Mouse (Mus musculus) kidney, embryonic 16.5 days (tissue): Measurements from ENCODE around the gene Ahnak2. TPM values are rescaled to one million over a fixed set of nuclear protein-coding genes. Genes with fewer than 3 reads are reported as not detected.

Experiments
- ATAC-seq: fragments of 200-750 bp; cut with Nextera tagmentation; 2 replicates; pipeline ENCODE4 v1.8.0; 2017; ENCODE audit warnings: moderate TSS enrichment; ENCODE audit not compliant: low FRiP score, low TSS enrichment
- H3K27ac ChIP-seq: fragments of 300-500 bp; sonication (generic); 2 replicates; pipeline ENCODE4 v1.5.1; 2014; ENCODE audit warnings: low read length
- H3K27me3 ChIP-seq: fragments of 300-500 bp; sonication (generic); 2 replicates; pipeline ENCODE4 v1.6.1; 2014; ENCODE audit warnings: low read length, control low read depth, mixed read lengths; ENCODE audit not compliant: insufficient read depth
- H3K36me3 ChIP-seq: fragments of 300-500 bp; sonication (generic); 2 replicates; pipeline ENCODE4 v1.6.1; 2014; ENCODE audit warnings: low read length, control low read depth, mixed read lengths; ENCODE audit not compliant: insufficient read depth
- H3K4me1 ChIP-seq: fragments of 300-500 bp; sonication (generic); 2 replicates; pipeline ENCODE4 v1.6.1; 2014; ENCODE audit warnings: low read length, control low read depth, mixed read lengths; ENCODE audit not compliant: insufficient read depth
- H3K4me2 ChIP-seq: fragments of 300-500 bp; sonication (generic); replicated peaks from 2 replicates; pipeline ENCODE4 v1.6.1; 2014; ENCODE audit warnings: low read depth, low read length
- H3K4me3 ChIP-seq: fragments of 300-500 bp; sonication (generic); 2 replicates; pipeline ENCODE4 v1.5.1; 2014; ENCODE audit warnings: mild to moderate bottlenecking, low read length
- H3K9ac ChIP-seq: fragments of 300-500 bp; sonication (generic); replicated peaks from 2 replicates; pipeline ENCODE4 v1.6.1; 2014; ENCODE audit warnings: low read length
- H3K9me3 ChIP-seq: fragments of 300-500 bp; sonication (generic); 2 replicates; pipeline ENCODE4 v1.6.1; 2016; ENCODE audit warnings: low read length, control low read depth
- WGBS: fragments of 180-500 bp; shearing (Covaris S2); extraction: QIAGEN DNeasy Blood & Tissue Kit; methylation state at CpG from one replicate; pipeline ENCODE4 v1.1.7; 2014; 5-methylcytosine and 5-hydroxymethylcytosine counted together
- polyA plus RNA-seq: library from polyadenylated mRNA; unstranded; fragments of >200 nt; fragmentation: Nextera tagmentation; extraction: Ambion mirVana; gene quantifications from 2 replicates; pipeline ENCODE4 v1.2.1, GENCODE M21; 2015

Gene Ahnak2
- polyA plus RNA-seq, 1 experiment from 2014 or later: 1.2 TPM

DNA sequence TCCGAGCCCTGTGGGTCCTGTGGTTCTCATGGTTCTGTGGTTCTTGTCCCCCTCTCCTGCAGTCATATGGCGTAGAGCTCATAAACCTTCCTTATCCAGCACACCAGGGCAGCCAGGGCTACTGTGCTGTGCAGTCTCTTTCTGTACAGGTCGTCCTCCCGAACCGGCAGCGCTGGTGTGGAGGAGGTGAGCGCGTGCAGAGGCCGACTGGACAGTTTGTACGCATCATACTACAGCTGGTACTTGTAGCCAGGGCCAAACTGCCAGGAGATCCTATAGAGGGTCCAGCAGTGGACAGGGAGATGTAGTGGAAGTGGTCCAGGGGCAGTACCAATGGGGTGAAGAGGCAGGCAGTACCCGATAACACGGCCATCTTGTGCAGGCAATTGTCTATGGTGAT lies 51.5 kb downstream of the Ahnak2 start:
- Histone ChIP-seq H3K27ac (no peak overlapping the region), H3K9ac (no peak overlapping the region), H3K36me3 (no peaks in the 10 kb centered on the region), H3K4me3 (no peak overlapping the region), H3K4me1 (peaks cover 5% of the 10 kb centered on the region; the same call in 1 of the 2 replicates), H3K27me3 (no peaks in the 10 kb centered on the region), H3K9me3 (no peaks in the 10 kb centered on the region), H3K4me2 (no peak overlapping the region)
- no peak for ATAC-seq
- WGBS: 80% methylated on average over 12 of the region's 12 CpGs

GRCm38 (mm10) chr12:112747606-112747970 lies 54.9 kb downstream of the Ahnak2 start:
- 72% methylated on average over 8 of the region's 8 CpGs for WGBS
- no peak overlapping the region for H3K4me3 ChIP-seq
- H3K4me1 ChIP-seq: peaks cover 8% of the 10 kb centered on the region
- ATAC-seq: no peak
- H3K27me3 ChIP-seq: no peaks in the 10 kb centered on the region
- no peak overlapping the region for H3K27ac ChIP-seq
- H3K36me3 ChIP-seq: peaks cover 8% of the 10 kb centered on the region; the same call in 1 of the 2 replicates
- no peak overlapping the region for H3K9ac ChIP-seq
- H3K9me3 ChIP-seq: no peaks in the 10 kb centered on the region
- H3K4me2 ChIP-seq: no peak overlapping the region

GRCm38 (mm10) chr12:112746808-112747605 lies 55.5 kb downstream of the Ahnak2 start:
- ATAC-seq: peak; percentile 33
- H3K4me2 ChIP-seq: no peak overlapping the region
- no peaks in the 10 kb centered on the region for H3K27me3 ChIP-seq
- H3K4me1 ChIP-seq: peaks cover 8% of the 10 kb centered on the region
- H3K4me3 ChIP-seq: no peak overlapping the region
- no peaks in the 10 kb centered on the region for H3K9me3 ChIP-seq
- WGBS: 23% methylated on average over 10 of the region's 10 CpGs
- H3K27ac ChIP-seq: no peak overlapping the region
- H3K9ac ChIP-seq: no peak overlapping the region
- H3K36me3 ChIP-seq: peaks cover 8% of the 10 kb centered on the region; the same call in 1 of the 2 replicates

DNA sequence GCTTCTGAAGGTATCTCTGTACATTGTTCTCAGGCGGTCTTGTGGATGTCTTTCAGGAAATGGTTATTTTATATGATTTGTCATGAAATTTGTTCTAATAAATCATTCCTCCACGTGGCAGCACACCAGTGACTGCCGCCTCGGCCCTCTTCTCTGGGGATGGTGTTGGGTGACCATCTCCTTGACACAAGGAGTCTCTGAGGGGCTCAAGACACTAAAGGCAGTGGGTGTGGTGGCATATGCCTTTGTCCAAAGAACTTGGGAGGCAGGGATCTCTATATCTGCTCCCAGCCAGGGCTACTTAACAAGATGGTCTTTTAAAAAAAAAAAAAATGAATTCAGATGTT lies 56.0 kb downstream of the Ahnak2 start:
- Histone ChIP-seq H3K27ac (no peak overlapping the region), H3K36me3 (peaks cover 8% of the 10 kb centered on the region; the same call in 1 of the 2 replicates), H3K27me3 (no peaks in the 10 kb centered on the region), H3K4me3 (no peak overlapping the region), H3K9me3 (no peaks in the 10 kb centered on the region), H3K4me2 (no peak overlapping the region), H3K9ac (no peak overlapping the region), H3K4me1 (peaks cover 8% of the 10 kb centered on the region)
- ATAC-seq: no peak; the same call in 1 of the 2 replicates
- WGBS: 77% methylated on average over 4 of the region's 4 CpGs

- ATAC-seq: no peak
- H3K4me2 ChIP-seq: no peak overlapping the region
- no peak overlapping the region for H3K4me3 ChIP-seq
- H3K9me3 ChIP-seq: no peaks in the 10 kb centered on the region
- H3K4me1 ChIP-seq: peaks cover 8% of the 10 kb centered on the region
- H3K9ac ChIP-seq: no peak overlapping the region
- peaks cover 8% of the 10 kb centered on the region; the same call in 1 of the 2 replicates for H3K36me3 ChIP-seq
- H3K27ac ChIP-seq: no peak overlapping the region
- 76% methylated on average over 10 of the region's 10 CpGs for WGBS
- no peaks in the 10 kb centered on the region for H3K27me3 ChIP-seq
Observed at GRCm38 (mm10) chr12:112745716-112746115, 56.7 kb downstream of the Ahnak2 start.

DNA sequence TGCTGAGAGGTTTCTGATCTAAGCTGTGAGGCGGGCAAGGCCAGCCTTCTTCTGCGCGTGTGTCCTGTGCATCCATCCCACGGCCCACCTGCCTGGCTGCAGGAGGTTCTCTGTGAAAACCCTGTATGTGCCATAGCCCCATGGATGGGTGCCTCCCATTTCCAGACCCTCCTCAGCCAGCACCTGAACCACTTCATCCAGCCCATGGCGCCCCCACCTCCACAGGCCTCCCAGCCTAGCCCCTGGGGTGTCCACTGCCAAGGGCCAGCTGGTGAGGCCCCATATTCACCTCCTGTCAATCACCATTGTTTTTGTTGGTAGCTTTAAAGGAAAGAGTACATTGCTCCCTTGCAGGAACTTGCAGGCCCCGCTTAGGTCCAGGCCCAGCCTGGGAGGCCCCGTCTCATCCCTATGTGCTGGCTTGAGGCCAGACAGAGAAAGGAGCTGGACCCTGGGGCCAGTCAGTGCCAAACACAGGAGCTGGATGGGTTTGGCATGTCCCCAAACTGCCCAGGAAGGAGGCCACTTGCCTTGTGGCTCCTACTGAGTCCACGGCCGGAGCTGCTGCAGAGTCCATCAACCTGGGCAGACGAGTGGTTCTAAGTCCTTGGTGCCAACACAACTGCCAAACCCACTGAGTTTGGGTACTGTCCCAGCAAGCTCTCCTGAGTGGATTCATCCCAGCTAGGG lies 57.4 kb downstream of the Ahnak2 start:
- Histone ChIP-seq H3K9ac (no peak overlapping the region), H3K4me3 (no peak overlapping the region), H3K36me3 (peaks cover 8% of the 10 kb centered on the region; the same call in 1 of the 2 replicates), H3K27ac (no peak overlapping the region), H3K4me2 (no peak overlapping the region), H3K9me3 (no peaks in the 10 kb centered on the region), H3K27me3 (no peaks in the 10 kb centered on the region), H3K4me1 (peaks cover 8% of the 10 kb centered on the region)
- WGBS: 73% methylated on average over 10 of the region's 10 CpGs
- no peak for ATAC-seq

DNA sequence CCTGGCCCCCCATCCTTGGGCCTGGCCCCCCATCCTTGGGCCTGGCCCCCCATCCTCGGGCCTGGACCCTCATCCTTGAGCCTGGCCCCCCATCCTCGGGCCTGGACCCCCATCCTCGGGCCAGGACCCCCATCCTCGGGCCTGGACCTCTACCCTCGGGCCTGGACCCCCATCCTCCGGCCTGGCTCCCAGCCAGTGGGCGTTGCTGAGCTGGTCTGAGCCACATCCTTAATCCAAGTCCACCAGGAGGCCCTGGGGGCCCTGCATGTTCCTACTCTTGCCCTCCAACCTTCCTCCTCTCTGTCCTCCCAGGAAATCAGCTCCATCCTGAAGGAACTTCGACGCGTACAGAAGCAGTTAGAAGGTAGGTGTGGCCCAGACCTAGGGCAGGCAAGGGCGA lies 58.2 kb downstream of the Ahnak2 start:
- Histone ChIP-seq H3K27ac (no peak overlapping the region), H3K9ac (no peak overlapping the region; the same call in 1 of the 2 replicates), H3K36me3 (peaks cover 11% of the 10 kb centered on the region), H3K4me1 (peaks cover 8% of the 10 kb centered on the region), H3K27me3 (no peaks in the 10 kb centered on the region), H3K4me2 (no peak overlapping the region), H3K9me3 (no peaks in the 10 kb centered on the region), H3K4me3 (no peak overlapping the region)
- no peak for ATAC-seq
- WGBS: 85% methylated on average over 11 of the region's 11 CpGs

DNA sequence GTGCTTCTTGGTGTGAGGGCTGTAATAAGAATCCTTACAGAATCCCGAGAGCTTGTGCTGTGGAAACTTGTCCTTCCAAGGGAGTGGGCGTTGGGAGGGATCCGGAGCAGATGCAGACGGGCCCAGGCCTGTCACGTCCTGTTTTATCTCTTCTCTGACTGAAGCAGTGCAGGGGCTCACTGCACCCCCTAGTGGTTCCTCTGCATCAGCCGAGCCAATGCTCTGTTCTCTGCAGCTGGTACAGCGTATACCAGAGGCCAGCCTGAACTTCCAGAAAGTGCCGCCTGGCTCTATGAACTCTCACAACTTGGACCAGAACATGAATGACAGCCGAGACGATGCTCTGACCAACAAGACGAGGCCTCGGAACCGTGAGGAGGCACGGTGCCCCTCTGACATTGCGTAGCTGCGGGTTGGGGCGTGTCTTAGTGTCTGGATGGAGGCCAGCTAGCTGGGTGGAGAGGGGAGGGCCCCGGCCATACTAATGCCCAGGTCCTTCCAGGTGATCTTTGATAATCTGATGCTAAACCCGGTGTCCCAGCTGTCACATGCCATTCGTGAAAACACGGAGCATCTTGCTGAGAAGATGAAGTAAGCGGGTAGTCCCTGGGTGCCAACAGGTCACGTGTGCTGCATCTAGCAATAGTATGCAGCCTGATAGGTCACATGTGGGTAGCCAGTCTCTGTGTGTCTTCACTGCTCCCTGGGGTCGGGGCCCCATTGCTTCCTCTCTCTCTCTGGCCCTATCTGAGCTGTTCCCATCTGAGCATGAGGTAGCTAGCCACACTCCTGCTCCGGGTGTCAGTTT lies 59.1 kb downstream of the Ahnak2 start:
- 54% methylated on average over 25 of the region's 25 CpGs for WGBS

DNA sequence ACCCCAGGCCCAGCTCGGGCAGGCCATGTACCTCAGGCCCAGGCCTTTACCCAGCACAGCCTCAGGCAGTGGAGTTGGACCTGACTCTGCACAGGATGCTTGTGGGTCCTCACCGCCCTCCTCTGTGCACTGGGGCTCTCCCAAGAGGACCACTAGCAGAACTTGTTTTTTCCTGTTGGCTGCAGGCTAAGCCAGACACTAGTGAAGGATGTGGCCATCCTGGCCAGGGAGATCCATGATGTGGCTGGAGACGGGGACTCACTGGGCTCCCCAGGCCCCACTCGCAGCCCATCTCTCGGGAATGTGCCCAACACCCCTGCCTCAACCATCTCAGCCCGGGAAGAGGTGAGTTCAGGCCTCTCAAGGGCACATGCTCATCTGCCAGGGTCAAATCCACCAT lies 59.7 kb downstream of the Ahnak2 start:
- no peaks in the 10 kb centered on the region for H3K9me3 ChIP-seq
- no peak overlapping the region for H3K4me2 ChIP-seq
- no peak overlapping the region for H3K9ac ChIP-seq
- no peak overlapping the region for H3K4me3 ChIP-seq
- peaks cover 26% of the 10 kb centered on the region for H3K36me3 ChIP-seq
- 0 out of 2 replicates have a peak, but pooled peaks have one; percentile 4 for ATAC-seq
- H3K4me1 ChIP-seq: peaks cover 8% of the 10 kb centered on the region
- H3K27ac ChIP-seq: no peak overlapping the region
- WGBS: 54% methylated on average over 6 of the region's 6 CpGs
- H3K27me3 ChIP-seq: no peaks in the 10 kb centered on the region

More for the DNA sequence above, 59.1 kb downstream of the Ahnak2 start:
- H3K4me2 ChIP-seq: no peak overlapping the region
- peak; percentile 81 for ATAC-seq
- no peaks in the 10 kb centered on the region for H3K9me3 ChIP-seq
- H3K4me3 ChIP-seq: no peak overlapping the region
- no peak overlapping the region for H3K27ac ChIP-seq
- no peaks in the 10 kb centered on the region for H3K27me3 ChIP-seq
- H3K4me1 ChIP-seq: peaks cover 8% of the 10 kb centered on the region
- H3K9ac ChIP-seq: no peak overlapping the region
- peaks cover 20% of the 10 kb centered on the region for H3K36me3 ChIP-seq
